Mouse (Mus musculus): Measurements from ENCODE around the gene Rora.

GRCm38 (mm10) chr9:68912483-68913151 is 259.0 kb downstream of the Rora start:
- no peak for TF ChIP-seq POLR2A (IDR thresholded peaks at IDR 0.05; ENCODE audit: extremely low read depth, insufficient read depth, low read length)
- no peak for TF ChIP-seq CTCF (IDR thresholded peaks at IDR 0.05; ENCODE audit: low read depth, low read length)
